Mouse (Mus musculus) liver, adult 2 months (tissue): ENCODE data around the gene Plxna3.

Experiments used
- CTCF ChIP-seq: fragments of 200-500 bp; IDR thresholded peaks from 2 replicates; pipeline ENCODE4 v1.5.1; 2011; ENCODE audit warnings: low read depth, low read length, control low read depth
- POLR2A ChIP-seq: fragments of 200-500 bp; IDR thresholded peaks from 2 replicates; pipeline ENCODE4 v1.6.1; 2011; ENCODE audit warnings: low read length, control low read depth; ENCODE audit not compliant: insufficient read depth; ENCODE audit errors: extremely low read depth

DNA sequence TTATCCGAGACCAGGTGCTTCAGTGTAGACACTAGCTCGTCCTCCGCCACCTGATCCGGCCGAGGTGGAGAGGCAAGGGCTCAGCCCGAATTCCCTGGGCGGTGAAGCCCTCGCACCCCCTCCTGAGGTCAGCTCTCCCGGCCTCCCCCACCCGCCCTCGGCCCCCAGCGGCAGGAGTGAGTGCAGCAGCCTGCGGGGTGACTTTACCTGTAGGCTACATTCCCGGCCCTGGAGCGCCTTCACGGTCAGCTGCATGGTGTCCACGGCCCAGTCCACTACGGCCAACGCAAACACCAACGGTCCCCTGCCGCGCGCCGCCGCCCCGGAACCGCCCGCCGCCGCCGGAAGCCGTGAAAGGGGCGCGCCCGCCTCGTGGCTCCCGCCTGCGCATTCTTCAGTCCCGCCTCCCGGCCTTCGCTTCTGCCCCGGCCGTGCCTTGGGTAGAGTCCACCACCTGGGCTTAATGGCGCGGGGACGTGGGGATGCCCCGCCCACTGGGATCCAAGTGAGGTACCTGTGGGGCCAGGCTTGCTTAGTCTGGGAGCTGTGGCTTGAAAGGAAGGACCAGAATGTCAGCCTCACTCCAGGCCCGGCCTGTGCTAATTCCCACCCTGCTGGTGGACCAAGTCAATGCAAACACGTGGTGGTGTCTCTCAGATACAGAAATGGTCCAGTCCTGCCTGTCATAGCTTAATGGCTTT, 39.5 kb downstream of the Plxna3 start:
- TF ChIP-seq CTCF (no peak), POLR2A (no peak; the same call in 1 of the 2 replicates)
